Mouse (Mus musculus) ES-Bruce4 (cell line): ENCODE data around the gene Boll.

Experiments used
- CTCF ChIP-seq: IDR thresholded peaks from one replicate; pipeline ENCODE4 v1.8.1; 2011; ENCODE audit warnings: low read depth, low read length
- EP300 ChIP-seq: IDR thresholded peaks from 2 replicates; pipeline ENCODE4 v1.6.1; 2011; ENCODE audit warnings: low read depth, low read length; ENCODE audit not compliant: insufficient read depth
- POLR2A ChIP-seq: IDR thresholded peaks from one replicate; pipeline ENCODE4 v1.8.1; 2011; ENCODE audit warnings: low read length; ENCODE audit not compliant: insufficient read depth

GRCm38 (mm10) chr1:55211081-55211480 lies 152.2 kb downstream of the Boll start:
- TF ChIP-seq POLR2A (no peak), CTCF (no peak), EP300 (no peak)
